Mouse (Mus musculus) heart, postnatal 36 days (tissue): ENCODE results near the gene Trit1. TPM values are rescaled to one million over a fixed set of nuclear protein-coding genes. Genes with fewer than 3 reads are reported as not detected.

Source experiments
- DNase-seq, 2 experiments: peaks; one replicate each; pipeline ENCODE4 v3.0.0; 2021 to 2022
- intact Hi-C: fragments of 180-260 bp; cut with DNase I; formaldehyde crosslinking; loops from one replicate; pipeline ENCODE4 v1.15.1; 2025
- total RNA-seq, 2 experiments: library from RNA; stranded (reverse); gene quantifications; 2 replicates each; pipeline ENCODE4 v1.2.3; 2021

Gene Trit1
- total RNA-seq, 2 experiments from 2014 or later = 6.0 to 7.3 TPM

DNA sequence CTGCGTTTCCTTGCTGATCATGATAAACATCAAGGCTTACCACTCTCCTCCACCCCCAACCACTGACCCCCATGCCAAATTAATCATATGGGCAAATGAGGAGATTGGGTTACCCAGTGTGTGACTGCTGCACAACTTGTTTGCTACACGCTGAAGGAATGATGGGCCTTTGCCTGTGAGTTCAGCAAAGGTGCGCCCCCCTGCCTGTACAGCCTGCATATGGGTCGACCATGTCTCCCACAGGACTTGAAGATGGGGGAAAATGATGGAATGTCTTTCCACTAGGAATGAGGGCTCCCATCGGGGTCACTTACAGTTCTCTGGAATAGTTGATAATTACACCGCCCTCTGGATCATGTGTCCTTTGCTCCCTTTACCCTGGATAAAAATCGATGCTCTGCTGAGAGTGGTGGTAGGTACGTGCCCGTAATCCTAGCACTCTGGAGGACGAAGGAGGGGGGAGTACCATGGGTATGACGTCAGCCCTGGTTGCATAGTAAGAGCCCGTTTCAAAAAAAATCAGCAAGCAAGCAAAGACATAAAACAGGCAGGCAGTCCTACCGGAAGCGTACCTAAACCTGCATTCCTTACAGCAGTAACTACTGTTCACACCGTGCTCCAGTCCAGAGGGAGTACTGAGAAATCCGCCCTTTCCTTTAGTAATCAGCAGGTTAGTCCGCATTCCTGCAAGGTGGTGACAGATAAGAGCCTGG lies 76.8 kb downstream of the Trit1 start:
- intact Hi-C loops = no loop called here

DNA sequence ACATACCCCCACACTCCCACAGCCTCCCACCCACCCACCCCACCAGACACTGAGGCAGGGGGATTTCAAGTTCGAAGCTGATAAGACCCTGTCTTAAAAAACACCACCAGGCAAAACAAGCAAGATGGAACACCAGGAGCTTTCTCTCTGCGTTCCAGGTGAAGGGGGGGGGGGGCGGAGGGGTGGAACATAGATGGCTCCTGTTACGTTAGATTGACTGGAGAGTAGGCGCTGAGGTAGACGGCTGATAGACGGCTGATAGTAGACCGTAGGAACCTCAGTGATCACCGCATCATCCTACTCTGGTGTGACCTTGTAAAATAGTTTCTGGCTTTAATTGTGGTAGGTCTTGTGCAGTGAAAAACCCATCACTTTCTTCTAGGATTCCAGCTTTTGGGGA lies 77.5 kb downstream of the Trit1 start:
- no peak for DNase-seq
- intact Hi-C loops = no loop called here

More for the DNA sequence above, 76.8 kb downstream of the Trit1 start:
- DNase-seq = no peak

Other genes starting within 250 kb of the Trit1 start
- gene Ppt1, start 180.4 kb upstream of the Trit1 start, total RNA-seq = 10 to 100 TPM; 41.5 to 44.5 TPM
- 10 to 100 TPM; 50.6 to 56.1 TPM for gene Cap1, start 130.5 kb upstream of the Trit1 start, total RNA-seq
- under 1 TPM in 1 of 2 experiments, not detected in 1; 0.42 TPM for gene Mfsd2a, start 55.4 kb upstream of the Trit1 start, total RNA-seq
- gene Mycl, start 20.9 kb upstream of the Trit1 start, total RNA-seq = under 1 TPM; 0.14 to 0.31 TPM
- not detected for gene Bmp8b, start 88.6 kb downstream of the Trit1 start, total RNA-seq
- gene Oxct2b, start 99.7 kb downstream of the Trit1 start, total RNA-seq = not detected
- 10 to 100 TPM; 23.0 to 23.9 TPM for gene Ppie, start 123.4 kb downstream of the Trit1 start, total RNA-seq
- gene Hpcal4, start 166.6 kb downstream of the Trit1 start, total RNA-seq = under 1 TPM; 0.08 TPM
- gene Nt5c1a, start 184.9 kb downstream of the Trit1 start, total RNA-seq = 10 to 100 TPM; 45.5 to 58.6 TPM
- 10 to 100 TPM; 19.5 to 20.7 TPM for gene Heyl, start 217.0 kb downstream of the Trit1 start, total RNA-seq
- 100 to 1,000 TPM; 325 to 393 TPM for gene Pabpc4, start 245.8 kb downstream of the Trit1 start, total RNA-seq